Mouse (Mus musculus): ENCODE results near the gene Upp1. TPM values are rescaled to one million over a fixed set of nuclear protein-coding genes. Genes with fewer than 3 reads are reported as not detected.
"Not testable (repeated sequence)": the region's sequence is repeated elsewhere in the genome, so short reads cannot be mapped to it uniquely, and the experiment has no call there.

Upp1 gene
- polyA plus RNA-seq, 1 experiment from 2014 or later, result 5.0 TPM

GRCm38 (mm10) chr11:9145113-9145512, 27.2 kb downstream of the Upp1 start:
- Histone ChIP-seq H3K4me1 (replicated peaks; ENCODE audit: control insufficient read depth, insufficient read depth, low read length) (no peaks in the 10 kb centered on the region), H3K9me3 (ENCODE audit: control insufficient read depth, low read length) (no peaks in the 10 kb centered on the region), H3K27ac (ENCODE audit: low read depth, low read length) (no peak overlapping the region), H3K4me2 (ENCODE audit: low read depth, low read length, severe bottlenecking) (no peak overlapping the region), H3K9ac (ENCODE audit: low read length) (no peak overlapping the region), H3K27me3 (ENCODE audit: control insufficient read depth, insufficient read depth, low read length) (no peaks in the 10 kb centered on the region), H3K36me3 (ENCODE audit: control insufficient read depth, insufficient read depth, low read length) (no peaks in the 10 kb centered on the region), H3K4me3 (ENCODE audit: low read depth, low read length) (no peak overlapping the region)
- WGBS, result 92% methylated on average over 2 of the region's 2 CpGs
- DNase-seq (ENCODE audit: low spot score) (no peak), ATAC-seq (replicated peaks; ENCODE audit: low FRiP score) (no peak)

GRCm38 (mm10) chr11:9146115-9146514, 28.2 kb downstream of the Upp1 start:
- no peak overlapping the region for H3K27ac ChIP-seq (ENCODE audit: low read depth, low read length)
- H3K36me3 ChIP-seq (ENCODE audit: control insufficient read depth, insufficient read depth, low read length), result no peaks in the 10 kb centered on the region
- WGBS, result 89% methylated on average over 4 of the region's 4 CpGs
- no peak overlapping the region for H3K4me3 ChIP-seq (ENCODE audit: low read depth, low read length)
- no peak for DNase-seq (ENCODE audit: low spot score)
- H3K9ac ChIP-seq (ENCODE audit: low read length), result no peak overlapping the region
- ATAC-seq (replicated peaks; ENCODE audit: low FRiP score), result no peak
- H3K4me1 ChIP-seq (replicated peaks; ENCODE audit: control insufficient read depth, insufficient read depth, low read length), result no peaks in the 10 kb centered on the region
- no peaks in the 10 kb centered on the region for H3K27me3 ChIP-seq (ENCODE audit: control insufficient read depth, insufficient read depth, low read length)
- H3K4me2 ChIP-seq (ENCODE audit: low read depth, low read length, severe bottlenecking), result no peak overlapping the region
- no peaks in the 10 kb centered on the region for H3K9me3 ChIP-seq (ENCODE audit: control insufficient read depth, low read length)

GRCm38 (mm10) chr11:9146683-9147082, 28.8 kb downstream of the Upp1 start:
- no peaks in the 10 kb centered on the region for H3K27me3 ChIP-seq (ENCODE audit: control insufficient read depth, insufficient read depth, low read length)
- DNase-seq (ENCODE audit: low spot score) (no peak), ATAC-seq (replicated peaks; ENCODE audit: low FRiP score) (no peak)
- 71% methylated on average over 1 of the region's 1 CpGs for WGBS
- H3K36me3 ChIP-seq (ENCODE audit: control insufficient read depth, insufficient read depth, low read length), result no peaks in the 10 kb centered on the region
- no peak overlapping the region for H3K4me2 ChIP-seq (ENCODE audit: low read depth, low read length, severe bottlenecking)
- H3K4me3 ChIP-seq (ENCODE audit: low read depth, low read length), result no peak overlapping the region
- no peaks in the 10 kb centered on the region for H3K4me1 ChIP-seq (replicated peaks; ENCODE audit: control insufficient read depth, insufficient read depth, low read length)
- H3K27ac ChIP-seq (ENCODE audit: low read depth, low read length), result no peak overlapping the region
- no peak overlapping the region for H3K9ac ChIP-seq (ENCODE audit: low read length)
- H3K9me3 ChIP-seq (ENCODE audit: control insufficient read depth, low read length), result no peaks in the 10 kb centered on the region

- Histone ChIP-seq H3K9me3 (ENCODE audit: control insufficient read depth, low read length) (no peaks in the 10 kb centered on the region), H3K4me1 (replicated peaks; ENCODE audit: control insufficient read depth, insufficient read depth, low read length) (no peaks in the 10 kb centered on the region), H3K4me3 (ENCODE audit: low read depth, low read length) (no peak overlapping the region), H3K9ac (ENCODE audit: low read length) (no peak overlapping the region), H3K27ac (ENCODE audit: low read depth, low read length) (no peak overlapping the region), H3K4me2 (ENCODE audit: low read depth, low read length, severe bottlenecking) (no peak overlapping the region), H3K36me3 (ENCODE audit: control insufficient read depth, insufficient read depth, low read length) (no peaks in the 10 kb centered on the region), H3K27me3 (ENCODE audit: control insufficient read depth, insufficient read depth, low read length) (no peaks in the 10 kb centered on the region)
- ATAC-seq (replicated peaks; ENCODE audit: low FRiP score) (no peak), DNase-seq (ENCODE audit: low spot score) (no peak)
- 90% methylated on average over 2 of the region's 2 CpGs for WGBS
Measured at GRCm38 (mm10) chr11:9148206-9148605, 30.3 kb downstream of the Upp1 start.

- not testable (repeated sequence) for H3K9me3 ChIP-seq (ENCODE audit: control insufficient read depth, low read length)
- 82% methylated on average over 25 of the region's 25 CpGs for WGBS
Measured at GRCm38 (mm10) chr11:9150403-9150802, 32.5 kb downstream of the Upp1 start.

GRCm38 (mm10) chr11:9159953-9160352, 42.0 kb downstream of the Upp1 start:
- Histone ChIP-seq H3K27ac (ENCODE audit: low read depth, low read length) (no peak overlapping the region), H3K36me3 (ENCODE audit: control insufficient read depth, insufficient read depth, low read length) (no peaks in the 10 kb centered on the region), H3K4me1 (replicated peaks; ENCODE audit: control insufficient read depth, insufficient read depth, low read length) (no peaks in the 10 kb centered on the region), H3K27me3 (ENCODE audit: control insufficient read depth, insufficient read depth, low read length) (no peaks in the 10 kb centered on the region), H3K4me3 (ENCODE audit: low read depth, low read length) (no peak overlapping the region), H3K4me2 (ENCODE audit: low read depth, low read length, severe bottlenecking) (no peak overlapping the region), H3K9ac (ENCODE audit: low read length) (no peak overlapping the region), H3K9me3 (ENCODE audit: control insufficient read depth, low read length) (no peaks in the 10 kb centered on the region)
- ATAC-seq (replicated peaks; ENCODE audit: low FRiP score) (no peak), DNase-seq (ENCODE audit: low spot score) (no peak)
- 79% methylated on average over 3 of the region's 3 CpGs for WGBS

More at GRCm38 (mm10) chr11:9150403-9150802, 32.5 kb downstream of the Upp1 start:
- DNase-seq (ENCODE audit: low spot score); ATAC-seq (replicated peaks; ENCODE audit: low FRiP score); H3K27ac ChIP-seq (ENCODE audit: low read depth, low read length); H3K9ac ChIP-seq (ENCODE audit: low read length); H3K27me3 ChIP-seq (ENCODE audit: control insufficient read depth, insufficient read depth, low read length); H3K4me1 ChIP-seq (replicated peaks; ENCODE audit: control insufficient read depth, insufficient read depth, low read length); H3K4me3 ChIP-seq (ENCODE audit: low read depth, low read length); H3K4me2 ChIP-seq (ENCODE audit: low read depth, low read length, severe bottlenecking); H3K36me3 ChIP-seq (ENCODE audit: control insufficient read depth, insufficient read depth, low read length): not testable (repeated sequence)

- ATAC-seq (replicated peaks; ENCODE audit: low FRiP score) (no peak), DNase-seq (ENCODE audit: low spot score) (no peak)
- Histone ChIP-seq H3K36me3 (ENCODE audit: control insufficient read depth, insufficient read depth, low read length) (no peaks in the 10 kb centered on the region), H3K9ac (ENCODE audit: low read length) (no peak overlapping the region), H3K9me3 (ENCODE audit: control insufficient read depth, low read length) (no peaks in the 10 kb centered on the region), H3K4me3 (ENCODE audit: low read depth, low read length) (no peak overlapping the region), H3K4me1 (replicated peaks; ENCODE audit: control insufficient read depth, insufficient read depth, low read length) (no peaks in the 10 kb centered on the region), H3K4me2 (ENCODE audit: low read depth, low read length, severe bottlenecking) (no peak overlapping the region), H3K27me3 (ENCODE audit: control insufficient read depth, insufficient read depth, low read length) (no peaks in the 10 kb centered on the region), H3K27ac (ENCODE audit: low read depth, low read length) (no peak overlapping the region)
- 92% methylated on average over 2 of the region's 2 CpGs for WGBS
Measured at GRCm38 (mm10) chr11:9167331-9167730, 49.4 kb downstream of the Upp1 start.

GRCm38 (mm10) chr11:9181477-9181876, 63.6 kb downstream of the Upp1 start:
- Histone ChIP-seq H3K4me3 (ENCODE audit: low read depth, low read length) (no peak overlapping the region), H3K27ac (ENCODE audit: low read depth, low read length) (no peak overlapping the region), H3K4me1 (replicated peaks; ENCODE audit: control insufficient read depth, insufficient read depth, low read length) (no peaks in the 10 kb centered on the region), H3K4me2 (ENCODE audit: low read depth, low read length, severe bottlenecking) (no peak overlapping the region), H3K9me3 (ENCODE audit: control insufficient read depth, low read length) (no peaks in the 10 kb centered on the region), H3K27me3 (ENCODE audit: control insufficient read depth, insufficient read depth, low read length) (no peaks in the 10 kb centered on the region), H3K9ac (ENCODE audit: low read length) (no peak overlapping the region), H3K36me3 (ENCODE audit: control insufficient read depth, insufficient read depth, low read length) (no peaks in the 10 kb centered on the region)
- DNase-seq (ENCODE audit: low spot score) (no peak), ATAC-seq (replicated peaks; ENCODE audit: low FRiP score) (no peak)
- 91% methylated on average over 1 of the region's 1 CpGs for WGBS
